ENCODE assay signal across 8 mouse cellular contexts in genomic region chr5:124536776-124537175, GRCm38 (mm10). TPM values are rescaled to one million over a fixed set of nuclear protein-coding genes. Genes with fewer than 3 reads are reported as not detected.
DNase-seq lines count a peak whose midpoint lies in the region; ATAC-seq and TF ChIP-seq lines count a peak whose summit lies in the region.

No protein-coding gene starts in this region.

- TF ChIP-seq CTCF in layer of hippocampus, adult 2 months (conservative IDR thresholded peaks at IDR 0.05) = peak; percentile 34
- peak; percentile 50 for TF ChIP-seq CTCF in heart, adult 2 months (IDR thresholded peaks at IDR 0.05)
- TF ChIP-seq CTCF in intestine, postnatal 0 days (IDR thresholded peaks at IDR 0.05; ENCODE audit: low read depth) = peak; percentile 38

- no peak for DNase-seq in layer of hippocampus, adult 2 months (ENCODE audit: low spot score in 2 of 2)
- DNase-seq in layer of hippocampus, postnatal 14 days (ENCODE audit: low spot score in 2 of 2) = no peak
- DNase-seq in cerebellum, postnatal 36 days = peak; percentile 44
- DNase-seq in heart, adult 2 months = peak; percentile 78 to 79
- DNase-seq in layer of hippocampus, adult 9-10 months (ENCODE audit: low spot score) = no peak

- peak overlapping the region; percentile 49; the same call in 1 of the 2 replicates for H3K9ac ChIP-seq in heart, adult 2 months (ENCODE audit: low read depth, low read length)
- H3K9ac ChIP-seq in intestine, postnatal 0 days (ENCODE audit: low read depth, low read length) = peak overlapping the region; percentile 27; the same call in 1 of the 2 replicates
- 0 out of 2 replicates have a peak overlapping the region, but pooled peaks have one; percentile 22 for H3K9ac ChIP-seq in liver, embryonic 16.5 days (ENCODE audit: low read depth, low read length)
- no peak overlapping the region for H3K9ac ChIP-seq in neural tube, embryonic 15.5 days (replicated peaks)

- no peak for ATAC-seq in intestine, postnatal 0 days
- no peak for ATAC-seq in liver, embryonic 16.5 days (ENCODE audit: low read depth)
- no peak for ATAC-seq in neural tube, embryonic 15.5 days (ENCODE audit: low FRiP score)

- peak; percentile 49; the same call in 1 of the 2 replicates for TF ChIP-seq POLR2A in heart, adult 2 months (IDR thresholded peaks at IDR 0.05; ENCODE audit: insufficient read depth, low read depth, low read length)

- H3K27ac ChIP-seq in layer of hippocampus, adult 2 months = peak overlapping the region; percentile 70
- peak overlapping the region; percentile 69 for H3K27ac ChIP-seq in heart, adult 2 months
- H3K27ac ChIP-seq in intestine, postnatal 0 days (ENCODE audit: low read depth, low read length) = 0 out of 2 replicates have a peak overlapping the region, but pooled peaks have one; percentile 22
- no peak overlapping the region for H3K27ac ChIP-seq in liver, embryonic 16.5 days (ENCODE audit: low read length)
- H3K27ac ChIP-seq in neural tube, embryonic 15.5 days (replicated peaks) = no peak overlapping the region

- intact Hi-C loops in heart, adult 2 months (cut with DNase I) = no loop called here

- H3K4me2 ChIP-seq in intestine, postnatal 0 days (replicated peaks; ENCODE audit: low read depth) = peak overlapping the region; percentile 64
- H3K4me2 ChIP-seq in liver, embryonic 16.5 days (ENCODE audit: low read depth, low read length) = peak overlapping the region; percentile 55
- peak overlapping the region; percentile 46 for H3K4me2 ChIP-seq in neural tube, embryonic 15.5 days

- WGBS in heart, adult 2 months = 2% methylated on average over 17 of the region's 17 CpGs
- 11% methylated on average over 7 of the region's 17 CpGs for WGBS in intestine, postnatal 0 days
- WGBS in liver, embryonic 16.5 days (ENCODE audit: insufficient replicate concordance) = 4% methylated on average over 17 of the region's 17 CpGs
- WGBS in neural tube, embryonic 15.5 days = 6% methylated on average over 16 of the region's 17 CpGs

- peak overlapping the region; percentile 26; the same call in 1 of the 2 replicates for H3K4me3 ChIP-seq in layer of hippocampus, adult 2 months
- H3K4me3 ChIP-seq in heart, adult 2 months = peak overlapping the region; percentile 24; the same call in 1 of the 2 replicates
- H3K4me3 ChIP-seq in intestine, postnatal 0 days (ENCODE audit: low read depth, low read length) = 0 out of 2 replicates have a peak overlapping the region, but pooled peaks have one; percentile 7
- H3K4me3 ChIP-seq in liver, embryonic 16.5 days (ENCODE audit: low read depth, low read length) = 0 out of 2 replicates have a peak overlapping the region, but pooled peaks have one; percentile 0
- 0 out of 2 replicates have a peak overlapping the region, but pooled peaks have one; percentile 6 for H3K4me3 ChIP-seq in neural tube, embryonic 15.5 days (replicated peaks)

- H3K27me3 ChIP-seq in heart, adult 2 months (ENCODE audit: control insufficient read depth, insufficient read depth, low read length) = no peaks in the 10 kb centered on the region
- no peaks in the 10 kb centered on the region for H3K27me3 ChIP-seq in intestine, postnatal 0 days (replicated peaks; ENCODE audit: control insufficient read depth, insufficient read depth, low read length)
- peaks cover 8% of the 10 kb centered on the region for H3K27me3 ChIP-seq in liver, embryonic 16.5 days (ENCODE audit: control insufficient read depth, insufficient read depth, low read depth, low read length)
- H3K27me3 ChIP-seq in neural tube, embryonic 15.5 days (replicated peaks) = no peaks in the 10 kb centered on the region

- no peaks in the 10 kb centered on the region for H3K79me2 ChIP-seq in heart, adult 2 months (replicated peaks; ENCODE audit: control insufficient read depth, insufficient read depth, low read length)

- H3K36me3 ChIP-seq in heart, adult 2 months (ENCODE audit: control insufficient read depth, insufficient read depth, low read length) = peaks cover under 1% of the 10 kb centered on the region; the same call in 1 of the 2 replicates
- no peaks in the 10 kb centered on the region for H3K36me3 ChIP-seq in intestine, postnatal 0 days (ENCODE audit: control insufficient read depth, insufficient read depth)
- H3K36me3 ChIP-seq in liver, embryonic 16.5 days (ENCODE audit: control insufficient read depth, insufficient read depth) = no peaks in the 10 kb centered on the region
- H3K36me3 ChIP-seq in neural tube, embryonic 15.5 days = no peaks in the 10 kb centered on the region

- no peak for TF ChIP-seq EP300 in heart, adult 2 months (IDR thresholded peaks at IDR 0.05; ENCODE audit: insufficient read depth, low read depth, low read length)

- peaks cover 3% of the 10 kb centered on the region for H3K4me1 ChIP-seq in heart, adult 2 months (ENCODE audit: control insufficient read depth, insufficient read depth, low read length)
- no peaks in the 10 kb centered on the region for H3K4me1 ChIP-seq in intestine, postnatal 0 days (replicated peaks; ENCODE audit: control insufficient read depth, insufficient read depth, low read length)
- peaks cover 14% of the 10 kb centered on the region for H3K4me1 ChIP-seq in liver, embryonic 16.5 days (ENCODE audit: control insufficient read depth, low read depth, low read length)
- peaks cover 15% of the 10 kb centered on the region for H3K4me1 ChIP-seq in neural tube, embryonic 15.5 days

- H3K9me3 ChIP-seq in intestine, postnatal 0 days (ENCODE audit: control insufficient read depth) = no peaks in the 10 kb centered on the region
- H3K9me3 ChIP-seq in liver, embryonic 16.5 days (replicated peaks; ENCODE audit: control insufficient read depth, low read length) = no peaks in the 10 kb centered on the region
- H3K9me3 ChIP-seq in neural tube, embryonic 15.5 days (replicated peaks) = no peaks in the 10 kb centered on the region

RNA-seq across cellular contexts. Expression of gene Tmed2, which starts 3.7 kb away (rescaled TPM):
- 10 to 100 TPM; 97.4 to 99.3 TPM for total RNA-seq in layer of hippocampus, adult 2 months (2021)
- 100 to 1,000 TPM in 1 of 2 experiments, 10 to 100 TPM in 1; 98.4 to 100 TPM for total RNA-seq in layer of hippocampus, postnatal 14 days (2021)
- total RNA-seq in heart, adult 2 months (2021) = 100 to 1,000 TPM; 167 to 194 TPM
- polyA plus RNA-seq in heart, adult 2 months (2012; rRNA removed) = 80.9 and 150 TPM in 2 replicates
- polyA plus RNA-seq in intestine, postnatal 0 days (2015; fragmentation: Nextera tagmentation; extraction: Ambion mirVana) = 398 and 414 TPM in 2 replicates
- 282 and 309 TPM in 2 replicates for polyA plus RNA-seq in liver, embryonic 16.5 days (2015; fragmentation: Nextera tagmentation; extraction: Ambion mirVana)
- polyA plus RNA-seq in neural tube, embryonic 15.5 days (2015; fragmentation: Nextera tagmentation; extraction: Ambion mirVana) = 336 and 384 TPM in 2 replicates

RNA-seq across cellular contexts. Expression of gene Rilpl1, which starts 5.6 kb away (rescaled TPM):
- total RNA-seq in layer of hippocampus, adult 2 months (2021) = 10 to 100 TPM; 69.1 to 78.2 TPM
- 10 to 100 TPM; 41.6 TPM for total RNA-seq in layer of hippocampus, postnatal 14 days (2021)
- 100 to 1,000 TPM; 189 to 251 TPM for total RNA-seq in heart, adult 2 months (2021)
- 166 and 182 TPM in 2 replicates for polyA plus RNA-seq in heart, adult 2 months (2012; rRNA removed)
- 6.6 and 7.5 TPM in 2 replicates for polyA plus RNA-seq in intestine, postnatal 0 days (2015; fragmentation: Nextera tagmentation; extraction: Ambion mirVana)
- polyA plus RNA-seq in liver, embryonic 16.5 days (2015; fragmentation: Nextera tagmentation; extraction: Ambion mirVana) = 1.4 and 1.6 TPM in 2 replicates
- 14.3 and 14.6 TPM in 2 replicates for polyA plus RNA-seq in neural tube, embryonic 15.5 days (2015; fragmentation: Nextera tagmentation; extraction: Ambion mirVana)

RNA-seq across cellular contexts. Expression of gene Ddx55, which starts 15.9 kb away (rescaled TPM):
- total RNA-seq in layer of hippocampus, adult 2 months (2021) = 10 to 100 TPM; 27.4 to 32.6 TPM
- 10 to 100 TPM; 22.8 to 25.5 TPM for total RNA-seq in layer of hippocampus, postnatal 14 days (2021)
- 1 to 10 TPM; 6.2 to 7.5 TPM for total RNA-seq in heart, adult 2 months (2021)
- polyA plus RNA-seq in heart, adult 2 months (2012; rRNA removed) = 5.3 and 7.7 TPM in 2 replicates
- 6.3 and 10.0 TPM in 2 replicates for polyA plus RNA-seq in intestine, postnatal 0 days (2015; fragmentation: Nextera tagmentation; extraction: Ambion mirVana)
- 4.6 and 4.9 TPM in 2 replicates for polyA plus RNA-seq in liver, embryonic 16.5 days (2015; fragmentation: Nextera tagmentation; extraction: Ambion mirVana)
- 24.9 and 28.1 TPM in 2 replicates for polyA plus RNA-seq in neural tube, embryonic 15.5 days (2015; fragmentation: Nextera tagmentation; extraction: Ambion mirVana)

RNA-seq across cellular contexts. Expression of gene Eif2b1, which starts 42.2 kb away (rescaled TPM):
- 10 to 100 TPM; 36.7 to 36.8 TPM for total RNA-seq in layer of hippocampus, adult 2 months (2021)
- 10 to 100 TPM; 43.0 to 43.4 TPM for total RNA-seq in layer of hippocampus, postnatal 14 days (2021)
- total RNA-seq in heart, adult 2 months (2021) = 10 to 100 TPM; 23.5 to 27.6 TPM
- 18.4 and 24.7 TPM in 2 replicates for polyA plus RNA-seq in heart, adult 2 months (2012; rRNA removed)
- 37.3 and 39.0 TPM in 2 replicates for polyA plus RNA-seq in intestine, postnatal 0 days (2015; fragmentation: Nextera tagmentation; extraction: Ambion mirVana)
- polyA plus RNA-seq in liver, embryonic 16.5 days (2015; fragmentation: Nextera tagmentation; extraction: Ambion mirVana) = 33.0 and 34.3 TPM in 2 replicates
- 58.1 and 65.3 TPM in 2 replicates for polyA plus RNA-seq in neural tube, embryonic 15.5 days (2015; fragmentation: Nextera tagmentation; extraction: Ambion mirVana)

RNA-seq across cellular contexts. Expression of gene Gtf2h3, which starts 42.2 kb away (rescaled TPM):
- 10 to 100 TPM; 31.7 to 35.7 TPM for total RNA-seq in layer of hippocampus, adult 2 months (2021)
- total RNA-seq in layer of hippocampus, postnatal 14 days (2021) = 10 to 100 TPM; 28.5 to 33.2 TPM
- 10 to 100 TPM; 19.4 to 20.4 TPM for total RNA-seq in heart, adult 2 months (2021)
- polyA plus RNA-seq in heart, adult 2 months (2012; rRNA removed) = 29.0 and 39.2 TPM in 2 replicates
- 15.9 and 17.3 TPM in 2 replicates for polyA plus RNA-seq in intestine, postnatal 0 days (2015; fragmentation: Nextera tagmentation; extraction: Ambion mirVana)
- 17.7 and 17.8 TPM in 2 replicates for polyA plus RNA-seq in liver, embryonic 16.5 days (2015; fragmentation: Nextera tagmentation; extraction: Ambion mirVana)
- polyA plus RNA-seq in neural tube, embryonic 15.5 days (2015; fragmentation: Nextera tagmentation; extraction: Ambion mirVana) = 39.5 and 46.0 TPM in 2 replicates

Comparison
In these comparisons a context has a peak if more than half of its experiments do, and no peak if none do; other contexts are left out.
1. DNase-seq: peak in cerebellum, postnatal 36 days (2 of 2) and heart, adult 2 months (2 of 2); none in layer of hippocampus, adult 2 months (0 of 2), layer of hippocampus, postnatal 14 days (0 of 2) and layer of hippocampus, adult 9-10 months (single experiment).
2. H3K27ac ChIP-seq: peak in layer of hippocampus, adult 2 months (single experiment), heart, adult 2 months (single experiment) and intestine, postnatal 0 days (single experiment); none in liver, embryonic 16.5 days (single experiment) and neural tube, embryonic 15.5 days (single experiment).
3. RNA of gene Rilpl1, which starts 5.6 kb away (polyA plus RNA-seq): 166 to 182 TPM in heart, adult 2 months; 14.3 to 14.6 TPM in neural tube, embryonic 15.5 days, 6.6 to 7.5 TPM in intestine, postnatal 0 days and 1.4 to 1.6 TPM in liver, embryonic 16.5 days; every median in the first group is over 10 times any median in the second.
4. Peak in every context shown above with its lines, with median percentiles within 50 percentile points of each other: H3K4me3 ChIP-seq, CTCF ChIP-seq and H3K4me2 ChIP-seq.